Mouse (Mus musculus) heart, adult 11 months (tissue): ENCODE measurements around the gene Emc9.

ENCODE experiments used
- DNase-seq: peaks from one replicate; pipeline ENCODE4 v3.0.0; 2022

Emc9 gene

DNA sequence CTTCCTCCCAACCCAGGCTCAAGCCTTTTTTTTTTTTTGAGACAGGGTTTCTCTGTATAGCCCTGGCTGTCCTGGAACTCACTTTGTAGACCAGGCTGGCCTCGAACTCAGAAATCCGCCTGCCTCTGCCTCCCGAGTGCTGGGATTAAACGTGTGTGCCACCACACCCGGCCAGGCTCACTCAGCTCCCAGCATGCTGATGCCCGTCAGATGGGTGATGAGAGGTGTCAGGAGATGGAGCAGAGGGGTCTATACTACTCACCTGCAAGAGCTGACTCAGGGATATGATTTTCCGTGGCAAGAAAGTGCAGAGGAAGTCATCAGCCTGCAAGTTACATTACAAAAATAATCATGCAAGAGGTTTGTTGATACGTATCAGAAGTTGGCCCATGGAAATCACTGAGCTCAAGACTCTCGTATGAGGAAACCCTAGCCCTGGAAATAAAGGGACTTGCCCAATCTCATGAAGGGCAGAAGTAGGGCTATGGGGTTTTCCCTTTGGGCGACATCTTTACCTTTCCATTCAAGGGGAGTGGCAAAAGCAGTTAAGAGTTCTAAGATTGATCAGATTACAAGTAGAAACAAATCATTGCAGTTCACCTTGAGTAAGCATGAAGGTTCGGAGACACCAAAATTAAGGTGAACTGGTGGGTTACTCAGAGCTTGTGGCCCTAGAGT, 4.8 kb upstream of the Emc9 start:
- peak; percentile 94 for DNase-seq

DNA sequence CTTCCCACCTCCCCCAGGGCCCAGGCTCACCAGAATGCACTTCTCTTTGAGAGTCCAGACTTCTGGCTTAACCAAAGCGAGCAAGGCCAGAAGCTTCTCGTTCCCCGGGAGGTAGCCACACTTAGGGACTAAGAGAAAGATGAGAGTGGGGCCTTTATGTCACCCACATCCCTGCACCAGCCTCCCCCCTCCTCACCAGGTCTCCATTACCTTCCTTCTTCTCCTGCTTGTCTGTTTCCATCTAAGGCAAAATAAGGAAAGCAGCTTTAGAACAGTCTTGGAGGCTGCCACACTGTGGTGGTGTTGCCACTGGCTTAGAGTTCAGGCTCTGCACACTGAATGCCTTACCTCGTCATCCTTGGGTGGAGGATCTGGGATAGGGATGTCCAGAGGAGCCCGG, 4.2 kb upstream of the Emc9 start:
- peak; percentile 91 for DNase-seq

DNA sequence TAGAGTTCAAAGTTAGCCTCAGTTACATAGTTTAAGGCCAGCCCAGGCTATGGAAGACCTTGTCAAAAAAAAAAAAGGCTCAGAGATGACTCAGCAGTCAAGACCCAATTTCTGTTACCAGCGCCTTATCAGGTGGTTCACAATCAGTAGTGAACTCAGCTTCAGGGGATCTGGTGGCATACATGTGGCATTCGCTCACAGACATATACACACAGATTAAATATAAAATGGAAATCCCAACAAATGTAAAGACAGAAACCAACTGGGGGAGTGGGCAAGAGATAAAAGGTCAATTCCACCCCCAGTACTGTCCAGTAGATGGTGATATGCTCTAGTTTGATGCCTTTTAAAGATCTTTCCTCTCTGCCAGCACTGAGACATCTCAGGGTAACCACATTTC, 1.0 kb upstream of the Emc9 start:
- DNase-seq, result no peak

DNA sequence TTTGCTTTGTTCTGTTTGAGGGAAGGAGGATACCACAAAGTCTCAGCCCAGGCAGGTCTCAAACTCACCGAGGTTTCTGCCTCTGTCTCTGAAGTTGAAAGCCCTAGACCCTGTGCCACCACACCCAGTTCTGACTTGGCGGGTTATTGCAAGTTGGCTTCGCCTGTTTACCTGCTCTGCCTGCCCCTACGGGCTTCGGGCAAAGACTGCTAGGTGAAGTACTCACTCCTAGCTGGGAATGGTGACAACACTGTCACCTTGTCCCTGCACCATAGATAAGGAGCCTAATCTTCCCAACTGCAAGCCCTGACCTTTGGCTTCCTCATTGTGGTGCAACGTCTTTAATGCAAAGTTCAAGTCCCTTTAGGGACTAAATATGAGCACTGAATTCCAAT, 461 bp upstream of the Emc9 start:
- no peak for DNase-seq

DNA sequence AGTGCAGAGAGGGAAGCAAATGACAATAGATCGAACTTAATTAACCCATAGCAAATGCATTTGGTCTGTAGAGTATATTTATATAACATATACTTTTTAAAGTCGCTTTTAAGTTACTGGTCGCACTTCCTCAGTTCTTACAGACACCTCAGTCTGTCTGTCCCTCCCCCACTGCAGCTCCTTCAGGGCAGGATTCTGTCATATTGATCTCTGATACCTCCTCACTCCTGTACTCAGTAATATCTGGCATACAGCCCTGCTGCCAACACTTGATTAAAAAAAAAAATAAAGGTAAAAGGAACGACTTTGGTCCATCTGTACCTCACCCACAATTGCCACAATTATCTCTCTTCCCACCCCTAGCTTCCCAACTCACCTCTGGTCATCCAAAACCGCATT, 800 bp downstream of the Emc9 start:
- no peak for DNase-seq

DNA sequence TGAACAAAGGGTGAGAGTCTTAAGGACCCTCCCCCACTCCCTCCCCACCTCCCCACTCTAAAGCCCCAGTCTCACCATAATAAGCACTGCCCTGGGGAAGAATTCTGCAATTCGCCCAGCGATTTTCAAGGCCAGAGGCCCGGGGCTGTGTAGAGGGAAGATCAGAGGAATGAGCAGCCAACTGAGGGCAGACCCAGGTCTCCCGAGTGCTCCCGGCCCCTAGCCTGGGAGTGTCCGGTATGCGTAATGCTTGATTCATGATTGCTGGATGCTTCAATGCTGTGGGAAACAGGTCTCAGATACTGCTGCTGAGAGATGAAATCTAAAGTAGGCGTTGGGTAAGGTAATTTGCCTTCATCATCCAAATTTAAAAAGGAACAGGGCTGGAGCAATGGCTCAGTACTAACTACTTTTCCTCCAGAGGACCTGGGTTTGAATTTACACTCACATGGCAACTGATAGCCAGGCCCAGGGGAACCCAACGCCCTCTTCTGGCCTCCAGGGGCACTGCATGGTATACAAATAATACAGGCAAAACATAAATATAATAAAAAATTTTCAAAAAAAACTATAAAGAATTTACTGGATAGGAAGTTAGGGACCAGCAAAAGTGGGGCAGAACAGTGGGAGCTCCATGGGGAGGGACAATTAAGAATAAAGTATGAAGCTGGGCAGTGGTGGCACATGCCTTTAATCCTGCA, 3.0 kb downstream of the Emc9 start:
- DNase-seq, result no peak

DNA sequence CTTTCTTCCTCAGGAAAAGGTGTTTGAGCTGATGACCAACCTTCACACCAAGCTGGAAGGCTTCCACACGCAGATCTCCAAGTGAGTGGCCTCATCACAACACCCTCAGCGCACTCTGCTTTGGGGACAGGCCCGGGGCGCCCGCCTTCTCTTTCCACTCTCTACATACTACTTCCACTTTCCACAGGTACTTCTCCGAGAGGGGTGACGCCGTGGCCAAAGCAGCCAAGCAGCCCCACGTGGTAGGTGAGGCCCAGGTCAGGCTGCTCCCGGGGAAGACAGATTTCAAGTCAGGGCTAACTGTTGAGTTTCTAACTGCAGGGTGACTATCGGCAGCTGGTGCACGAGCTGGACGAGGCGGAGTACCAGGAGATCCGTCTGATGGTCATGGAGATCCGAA, 4.4 kb downstream of the Emc9 start:
- peak; percentile 91 for DNase-seq

DNA sequence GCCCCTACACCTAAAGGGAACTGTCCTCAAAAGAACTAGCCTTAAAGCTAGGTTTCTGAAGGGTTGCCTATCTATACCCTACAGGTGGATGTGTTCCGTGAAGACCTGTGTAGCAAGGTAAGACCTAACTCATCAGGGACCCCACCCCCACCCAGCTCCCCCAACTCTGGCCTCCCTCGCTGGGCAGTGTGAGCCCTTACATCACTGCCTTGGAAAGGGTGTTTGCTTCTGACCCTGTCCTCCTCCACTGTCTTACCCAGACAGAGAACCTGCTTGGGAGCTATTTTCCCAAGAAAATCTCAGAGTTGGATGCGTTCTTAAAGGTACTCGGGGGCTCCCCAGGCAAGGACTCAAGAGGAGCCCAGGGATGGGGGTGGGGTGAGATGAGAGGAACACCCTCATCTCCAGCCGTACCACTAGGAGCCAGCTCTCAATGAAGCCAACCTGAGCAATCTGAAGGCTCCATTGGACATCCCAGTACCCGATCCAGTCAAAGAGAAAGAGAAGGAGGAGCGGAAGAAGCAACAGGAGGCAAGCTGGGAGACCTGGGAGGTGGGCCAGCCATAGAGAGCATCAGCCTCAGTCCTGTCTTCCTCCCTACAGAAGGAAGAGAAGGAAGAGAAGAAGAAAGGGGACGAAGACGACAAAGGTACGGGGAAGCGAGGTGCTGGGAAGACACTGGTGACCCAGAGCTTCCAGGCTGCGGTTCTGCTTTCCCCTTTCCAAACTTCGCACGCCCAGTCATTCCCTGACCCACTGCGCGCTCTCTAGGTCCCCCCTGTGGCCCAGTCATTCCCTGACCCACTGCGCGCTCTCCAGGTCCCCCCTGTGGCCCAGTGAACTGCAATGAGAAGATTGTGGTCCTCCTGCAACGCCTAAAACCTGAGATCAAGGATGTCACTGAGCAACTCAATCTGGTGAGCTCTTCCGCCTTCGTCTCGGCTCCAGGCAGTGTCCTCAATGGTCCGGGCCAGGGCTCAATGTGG, 5.3 kb downstream of the Emc9 start:
- DNase-seq, result peak; percentile 91

DNA sequence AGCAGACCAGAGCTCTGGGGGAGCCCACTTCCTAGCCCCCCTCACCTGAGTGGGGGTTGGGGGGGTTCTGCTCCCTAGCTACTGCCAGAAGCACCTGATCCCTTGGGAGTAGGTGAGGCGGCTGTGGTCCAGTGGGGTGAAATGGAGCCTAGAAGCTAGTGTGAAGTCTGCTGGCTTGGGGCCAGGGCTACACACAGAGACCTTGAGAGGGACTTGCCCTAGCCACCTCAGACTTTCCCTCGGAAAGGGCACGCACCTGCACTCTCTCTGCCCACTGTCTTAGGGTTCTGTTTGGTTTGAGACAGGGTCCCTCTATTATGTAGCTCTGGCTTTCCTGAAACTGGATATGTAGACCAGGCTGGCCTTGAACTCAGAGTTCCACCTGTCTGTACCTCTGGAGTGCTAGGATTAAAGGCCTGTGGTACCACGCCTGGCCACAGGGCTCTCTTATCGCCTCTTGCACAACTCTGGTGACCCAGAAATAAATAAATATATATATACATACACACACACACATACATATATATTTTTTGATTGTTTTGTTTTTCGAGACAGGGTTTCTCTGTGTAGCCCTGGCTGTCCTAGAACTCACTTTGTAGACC, 6.3 kb downstream of the Emc9 start:
- no peak for DNase-seq

DNA sequence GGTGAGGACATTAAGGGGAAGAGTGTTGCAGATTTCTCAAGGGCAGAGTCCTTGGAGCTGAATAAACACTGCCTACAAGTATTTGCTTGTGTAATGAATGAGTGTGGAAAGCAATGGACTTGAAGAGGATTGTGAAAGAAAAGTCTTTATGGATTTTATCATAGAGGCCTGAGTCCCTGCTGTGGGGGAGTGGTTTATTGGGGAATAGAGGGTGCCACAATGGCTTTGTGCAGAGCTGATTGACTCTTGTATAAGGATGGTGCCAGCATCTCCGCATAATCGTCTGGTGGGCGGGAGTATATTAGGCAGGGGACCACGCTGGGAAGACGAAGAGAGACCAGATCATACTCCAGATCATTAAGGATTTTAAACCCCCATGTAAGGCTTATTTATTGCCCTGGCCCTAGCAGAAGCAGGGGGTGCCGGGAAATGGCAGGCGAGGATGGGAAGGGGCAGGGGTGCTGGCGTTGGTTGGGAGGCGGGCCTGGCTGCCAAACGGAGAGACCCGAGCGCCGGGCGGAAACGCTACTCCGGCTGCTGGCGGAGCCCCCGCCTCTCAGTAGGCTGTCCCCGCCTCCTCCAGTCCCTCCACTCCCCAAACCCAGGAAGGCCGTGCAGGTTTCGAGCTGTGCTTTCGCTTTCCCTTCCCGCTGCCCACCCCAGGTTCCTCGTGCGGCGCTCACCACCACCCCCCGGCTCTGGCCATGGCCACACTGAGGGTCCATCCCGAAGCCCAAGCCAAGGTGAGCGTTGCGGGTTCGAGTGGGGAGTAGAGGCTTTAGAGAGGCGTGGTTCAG, 7.0 kb downstream of the Emc9 start, which contains the start of gene Psme1:
Psme1 (plus strand) TSS at position 253 of the 797 bp plus-strand sequence.
- DNase-seq, result peak; percentile 99

DNA sequence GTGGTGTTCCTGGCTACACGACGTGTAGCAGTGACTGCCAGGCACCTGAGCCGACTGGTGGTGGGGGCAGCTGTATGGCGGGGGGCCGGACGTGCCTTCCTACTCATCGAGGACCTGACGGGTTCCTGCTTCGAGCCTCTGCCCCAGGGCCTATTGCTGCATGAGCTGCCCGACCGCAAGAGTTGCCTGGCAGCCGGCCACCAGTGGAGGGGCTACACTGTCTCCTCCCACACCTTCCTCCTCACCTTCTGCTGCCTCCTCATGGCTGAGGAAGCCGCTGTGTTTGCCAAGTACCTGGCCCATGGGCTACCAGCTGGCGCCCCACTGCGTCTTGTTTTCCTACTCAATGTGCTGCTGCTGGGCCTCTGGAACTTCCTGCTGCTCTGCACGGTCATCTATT, 8.7 kb downstream of the Emc9 start:
- DNase-seq, result peak; percentile 95

DNA sequence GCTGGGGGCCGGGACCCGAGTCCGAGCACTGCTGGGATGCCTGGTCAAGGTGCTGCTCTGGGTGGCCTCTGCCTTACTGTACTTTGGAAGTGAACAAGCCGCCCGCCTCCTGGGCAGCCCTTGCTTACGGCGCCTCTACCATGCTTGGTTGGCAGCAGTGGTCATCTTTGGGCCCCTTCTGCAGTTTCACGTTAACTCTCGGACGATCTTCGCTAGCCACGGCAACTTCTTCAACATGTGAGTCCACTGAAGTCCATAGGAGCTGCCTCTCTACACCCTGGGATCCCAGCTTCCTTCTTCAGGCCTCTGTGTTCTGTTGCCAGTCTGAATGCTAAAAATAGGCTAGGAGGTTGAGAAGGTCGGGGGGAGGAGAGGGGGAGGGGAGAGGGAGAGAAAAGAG, 9.4 kb downstream of the Emc9 start:
- DNase-seq, result peak; percentile 91

DNA sequence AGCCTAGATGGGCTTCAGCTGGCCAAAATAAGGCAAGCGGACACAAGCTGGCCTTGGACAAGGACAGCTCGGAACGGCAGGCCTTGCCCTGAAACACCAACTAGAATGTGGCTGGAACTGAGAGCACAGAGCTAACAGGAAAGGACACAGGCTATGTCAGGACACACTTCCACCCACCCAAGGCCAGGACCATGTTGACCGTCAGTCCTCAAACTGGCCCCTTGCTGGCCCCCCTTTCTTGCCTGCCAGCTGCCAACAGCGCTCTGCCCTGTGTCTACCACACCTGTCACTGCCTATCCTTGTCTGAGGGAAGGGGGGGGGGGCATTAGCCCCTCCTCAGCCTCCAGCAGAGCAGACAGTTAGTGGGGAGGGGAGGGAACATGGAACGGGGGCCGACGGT, 9.8 kb downstream of the Emc9 start, which contains the start of gene Fitm1:
Fitm1 (plus strand) TSS at position 316 of the 400 bp plus-strand sequence.
- peak; percentile 98 for DNase-seq

DNA sequence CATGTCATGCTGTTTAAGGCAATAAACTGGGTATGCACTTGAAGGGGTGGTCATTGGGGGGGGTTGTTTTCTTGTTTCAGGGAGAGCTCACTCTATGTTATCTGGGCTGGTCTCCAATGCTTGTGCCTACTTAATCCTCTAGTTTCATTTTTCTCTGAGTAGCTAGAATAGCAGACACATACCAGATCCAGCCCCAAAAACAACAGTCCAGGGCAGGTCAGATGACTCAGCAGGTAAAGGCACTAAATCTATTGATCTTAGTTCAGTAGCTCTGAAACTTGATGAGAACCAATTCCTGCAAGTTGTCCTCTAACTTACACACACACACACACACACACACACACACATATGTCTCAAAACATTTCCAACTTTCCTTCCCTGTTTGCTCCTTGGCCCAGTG, 13.3 kb downstream of the Emc9 start:
- no peak for DNase-seq

DNA sequence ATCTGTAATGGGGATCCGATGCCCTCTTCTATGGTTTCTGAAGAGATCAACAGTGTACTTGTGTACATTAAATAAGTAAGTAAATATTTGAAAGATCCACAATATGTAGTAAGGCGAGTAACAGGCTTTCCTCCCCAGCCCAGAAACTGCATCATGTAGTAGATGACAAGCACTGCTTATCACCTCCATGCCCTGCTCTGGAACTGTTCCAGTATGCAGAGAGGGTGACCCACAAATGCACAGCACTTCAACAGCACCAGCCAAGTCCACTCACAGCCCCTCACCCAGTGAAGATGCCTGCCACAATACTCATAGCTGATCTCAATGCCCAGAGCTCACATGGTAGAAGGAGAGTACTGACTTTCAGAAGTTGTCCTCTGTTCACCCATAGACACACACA, 14.5 kb downstream of the Emc9 start:
- DNase-seq, result no peak

DNA sequence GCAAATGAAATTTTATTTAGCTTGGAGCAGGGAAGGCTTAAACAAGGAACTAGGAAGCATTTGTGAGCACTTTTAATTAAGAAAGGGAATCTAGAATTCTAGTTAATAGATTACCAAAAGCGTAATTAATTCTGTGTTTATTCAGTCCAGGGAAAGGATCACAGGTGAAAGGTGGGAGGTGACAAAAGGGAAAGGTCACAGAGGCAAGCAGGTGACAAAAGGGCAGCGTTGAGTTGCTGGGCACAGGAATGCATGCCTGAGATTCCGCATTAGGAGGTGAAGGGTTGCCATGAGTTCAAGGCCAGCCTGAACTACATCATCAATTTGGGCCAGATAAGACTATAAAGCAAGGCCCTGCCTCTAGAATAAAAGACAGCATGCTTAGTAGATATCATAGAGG, 17.6 kb downstream of the Emc9 start:
- no peak for DNase-seq

DNA sequence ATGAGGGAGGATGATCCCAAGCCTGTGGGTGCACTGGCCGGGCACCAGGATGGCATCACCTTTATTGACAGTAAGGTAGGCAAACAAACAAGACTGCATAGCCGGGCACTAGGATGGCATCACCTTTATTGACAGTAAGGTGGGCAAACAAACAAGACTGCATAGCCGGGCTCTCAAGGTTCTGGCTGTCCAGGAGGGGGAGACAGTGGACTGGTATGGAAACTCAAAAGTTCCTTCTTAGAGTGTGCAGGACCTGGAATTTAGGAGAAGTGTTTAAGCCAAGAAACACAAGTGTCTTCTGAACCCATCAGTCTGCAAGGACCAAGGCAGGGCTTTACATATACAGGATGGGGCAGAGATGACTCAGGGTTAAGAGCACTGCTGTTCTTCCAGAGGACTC, 19.4 kb downstream of the Emc9 start:
- DNase-seq, result no peak

DNA sequence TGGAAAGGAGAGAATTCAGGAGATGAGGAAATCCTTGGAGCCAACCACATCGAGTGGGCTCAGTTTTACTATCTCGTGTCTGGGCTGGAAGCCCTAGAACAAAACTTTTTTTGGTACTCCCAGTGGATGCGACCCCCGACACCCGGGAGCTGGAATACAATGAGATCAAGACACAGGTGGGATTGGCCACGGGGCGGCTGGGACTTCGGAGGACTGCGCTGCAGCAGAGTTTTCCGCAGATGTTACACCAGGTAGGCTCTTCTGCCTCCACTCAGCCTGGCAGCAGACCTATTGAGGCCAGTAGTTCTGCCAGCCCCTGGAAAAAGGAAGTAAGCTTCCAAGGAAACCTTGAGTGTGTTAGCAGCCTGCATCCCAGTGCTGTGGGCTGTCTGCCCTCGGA, 21.9 kb downstream of the Emc9 start:
- DNase-seq, result peak; percentile 90

DNA sequence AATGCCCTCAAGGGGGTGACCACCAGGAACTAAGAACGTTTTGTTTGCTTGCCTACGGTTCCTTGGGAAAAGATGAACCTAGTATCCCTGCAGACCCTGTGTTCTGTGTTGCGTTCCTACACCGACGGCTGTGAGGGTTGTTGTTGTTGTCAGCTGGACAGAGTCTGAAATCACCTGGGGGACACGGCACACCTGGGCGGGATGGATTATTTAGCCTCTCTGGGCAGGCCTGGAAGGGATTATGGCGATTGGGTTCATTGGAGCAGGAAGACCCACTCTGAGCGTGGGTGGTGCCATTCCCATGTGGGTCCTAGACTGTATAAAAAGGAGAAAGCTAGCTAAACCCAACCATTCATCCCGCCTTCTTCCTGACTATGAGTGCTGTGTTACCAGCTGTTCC, 23.2 kb downstream of the Emc9 start:
- DNase-seq, result peak; percentile 94

DNA sequence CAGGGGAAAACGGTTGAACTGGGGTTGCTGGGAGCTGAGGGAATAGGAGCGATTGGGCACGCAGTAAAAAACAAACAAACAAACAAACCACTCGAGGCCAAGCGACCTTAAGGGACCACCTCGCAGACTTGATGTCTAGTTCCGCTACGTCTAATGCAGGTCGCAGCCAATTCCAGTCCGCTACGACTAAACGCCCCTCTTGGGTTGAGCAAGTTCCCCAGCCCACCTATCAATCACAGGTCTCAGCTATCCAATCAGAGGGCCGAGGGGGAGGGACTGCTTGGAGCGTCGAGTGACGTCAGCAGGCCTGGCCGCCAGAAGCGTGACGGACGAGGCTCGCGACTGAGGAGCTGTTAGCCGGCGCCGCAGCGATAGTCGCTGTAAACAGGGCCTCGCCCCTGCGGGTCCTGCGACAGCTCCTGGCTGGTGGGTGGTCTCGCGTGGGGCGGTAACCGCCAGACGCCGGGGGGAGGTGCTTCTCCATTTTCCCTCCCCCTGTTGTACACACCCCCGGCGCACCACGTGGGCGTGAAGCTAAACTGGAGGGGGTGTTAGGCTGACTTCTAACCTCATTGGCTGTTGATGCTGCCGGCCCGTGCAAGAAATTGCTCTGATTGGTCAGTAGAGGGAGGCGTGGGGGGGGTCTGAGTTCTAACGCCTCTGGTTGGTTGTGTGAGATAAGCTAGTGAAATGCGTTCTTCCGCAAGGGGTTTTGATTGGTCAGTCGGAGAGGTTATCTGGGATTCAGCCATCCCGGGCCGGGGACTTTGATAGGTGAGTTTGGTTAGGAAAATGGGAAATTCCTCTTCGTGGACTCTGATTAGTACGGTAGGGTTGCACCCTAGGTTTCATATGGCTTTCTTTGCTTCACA, 24.7 kb downstream of the Emc9 start, which contains the start of gene A730061H03Rik:
A730061H03Rik (minus strand) TSS at position 205 of the 872 bp plus-strand sequence.
- peak; percentile 100 for DNase-seq

DNA sequence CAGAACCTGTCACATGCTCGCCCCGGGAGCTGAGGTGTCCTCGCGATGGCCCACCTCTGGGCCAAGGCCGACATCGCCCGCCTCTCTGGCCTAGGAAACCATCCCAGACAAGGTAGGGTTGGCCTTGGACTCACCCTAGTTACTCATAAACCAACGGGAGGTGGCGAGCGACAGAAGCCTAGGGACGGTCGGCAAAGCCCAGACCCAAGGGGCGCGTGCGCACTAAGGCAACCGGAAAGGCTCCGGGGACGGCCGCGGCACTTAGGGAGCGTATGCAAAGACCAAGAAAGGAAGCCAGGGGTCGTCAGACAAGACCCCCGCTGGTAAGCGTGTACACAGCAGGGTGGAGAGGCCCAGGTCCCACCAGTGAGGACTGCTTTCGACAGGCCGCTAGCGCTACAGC, 25.3 kb downstream of the Emc9 start, which contains the start of gene Dcaf11:
Dcaf11 (plus strand) TSS at position 208 of the 403 bp plus-strand sequence.
- DNase-seq, result peak; percentile 99
